ENCODE assay signal across 13 mouse cellular contexts in genomic region chr16:10599888-10600740, GRCm38 (mm10). TPM values are rescaled to one million over a fixed set of nuclear protein-coding genes. Genes with fewer than 3 reads are reported as not detected.
DNase-seq lines count a peak whose midpoint lies in the region; ATAC-seq and TF ChIP-seq lines count a peak whose summit lies in the region.
"Had no signal": no experiment of that assay in that cellular context is flagged by ENCODE, and none has a peak within 500 bp of the region (broad histone marks: within the 10 kb centered on the region; RNA-seq: fewer than 3 reads in every experiment).

No protein-coding gene starts in this region.

- DNase-seq in adrenal gland, postnatal 36 days: peak; percentile 25 to 33
- DNase-seq in adrenal gland, postnatal 25 days: no peak
- DNase-seq in NIH3T3 (ENCODE audit: low read depth): peak; percentile 66
- peak; percentile 18 for DNase-seq in forebrain, postnatal 0 days
- peak; percentile 61 for DNase-seq in midbrain, embryonic 14.5 days
- DNase-seq in layer of hippocampus, adult 11-12 months (ENCODE audit: low spot score): no peak
- no peak for DNase-seq in thymus, postnatal 36 days
- no peak for DNase-seq in cerebellum, postnatal 14 days
- DNase-seq: cerebellum, adult 2 months; kidney, postnatal 36 days had no signal

- no peak overlapping the region for H3K9ac ChIP-seq in forebrain, postnatal 0 days
- H3K9ac ChIP-seq in midbrain, embryonic 14.5 days (replicated peaks; ENCODE audit: low read length): no peak overlapping the region

- no peak overlapping the region for H3K4me2 ChIP-seq in forebrain, postnatal 0 days (ENCODE audit: low read depth)
- H3K4me2 ChIP-seq in midbrain, embryonic 14.5 days (ENCODE audit: low read length): no peak overlapping the region
- H3K4me2 ChIP-seq: liver, embryonic 11.5 days had no signal

- 67% methylated on average over 5 of the region's 5 CpGs for WGBS in forebrain, postnatal 0 days
- 55% methylated on average over 5 of the region's 5 CpGs for WGBS in midbrain, embryonic 14.5 days

- H3K27ac ChIP-seq in forebrain, postnatal 0 days (ENCODE audit: low read depth, low read length): peak overlapping the region; percentile 24; the same call in 1 of the 2 replicates
- peak overlapping the region; percentile 80 for H3K27ac ChIP-seq in midbrain, embryonic 14.5 days (replicated peaks; ENCODE audit: low read depth, low read length)

- no peak overlapping the region for H3K4me3 ChIP-seq in forebrain, postnatal 0 days (ENCODE audit: low read depth, low read length)
- H3K4me3 ChIP-seq in midbrain, embryonic 14.5 days (replicated peaks; ENCODE audit: low read depth, low read length): no peak overlapping the region

- no peaks in the 10 kb centered on the region for H3K27me3 ChIP-seq in forebrain, postnatal 0 days (ENCODE audit: insufficient read depth, low read length)
- no peaks in the 10 kb centered on the region for H3K27me3 ChIP-seq in midbrain, embryonic 14.5 days (ENCODE audit: control insufficient read depth, insufficient read depth, low read length)

- no peaks in the 10 kb centered on the region for H3K9me3 ChIP-seq in forebrain, postnatal 0 days (ENCODE audit: low read length)
- no peaks in the 10 kb centered on the region for H3K9me3 ChIP-seq in midbrain, embryonic 14.5 days (ENCODE audit: control insufficient read depth, low read length)

- H3K36me3 ChIP-seq in forebrain, postnatal 0 days (ENCODE audit: insufficient read depth): peaks cover 34% of the 10 kb centered on the region
- H3K36me3 ChIP-seq in midbrain, embryonic 14.5 days (ENCODE audit: control insufficient read depth, insufficient read depth, low read length): peaks cover 33% of the 10 kb centered on the region

- TF ChIP-seq CTCF in forebrain, postnatal 0 days (IDR thresholded peaks at IDR 0.05; ENCODE audit: low read depth): no peak

- H3K4me1 ChIP-seq in forebrain, postnatal 0 days (ENCODE audit: insufficient read depth): no peaks in the 10 kb centered on the region
- H3K4me1 ChIP-seq in midbrain, embryonic 14.5 days (ENCODE audit: control insufficient read depth, insufficient read depth, low read length): no peaks in the 10 kb centered on the region

- ATAC-seq in forebrain, postnatal 0 days: peak; percentile 90
- ATAC-seq in midbrain, embryonic 14.5 days (ENCODE audit: low FRiP score, low TSS enrichment): peak; percentile 58
- ATAC-seq: inflammation-experienced regulatory T-cells, adult 6 months; lung, postnatal 0 days had no signal

RNA-seq across cellular contexts. Expression of gene Clec16a, which starts 55.0 kb away (rescaled TPM):
- 10 to 100 TPM; 37.4 to 46.9 TPM for total RNA-seq in adrenal gland, postnatal 36 days (2021)
- 42.7 and 44.2 TPM in 2 replicates for total RNA-seq in adrenal gland, postnatal 25 days (2021)
- total RNA-seq in forebrain, postnatal 0 days (2014; rRNA removed): 43.5 and 52.3 TPM in 2 replicates
- 47.6 and 65.8 TPM in 2 replicates for polyA plus RNA-seq in forebrain, postnatal 0 days (2015; fragmentation: Nextera tagmentation; extraction: Ambion mirVana)
- 78.4 and 79.3 TPM in 2 replicates for polyA plus RNA-seq in midbrain, embryonic 14.5 days (2014; fragmentation: Nextera tagmentation; extraction: Ambion mirVana)

RNA-seq across cellular contexts. Expression of gene Dexi, which starts 57.3 kb away (rescaled TPM):
- total RNA-seq in adrenal gland, postnatal 36 days (2021): 10 to 100 TPM; 21.0 to 22.4 TPM
- 17.8 and 21.8 TPM in 2 replicates for total RNA-seq in adrenal gland, postnatal 25 days (2021)
- total RNA-seq in forebrain, postnatal 0 days (2014; rRNA removed): 23.9 and 24.6 TPM in 2 replicates
- polyA plus RNA-seq in forebrain, postnatal 0 days (2015; fragmentation: Nextera tagmentation; extraction: Ambion mirVana): 16.1 and 16.2 TPM in 2 replicates
- 21.8 and 25.3 TPM in 2 replicates for polyA plus RNA-seq in midbrain, embryonic 14.5 days (2014; fragmentation: Nextera tagmentation; extraction: Ambion mirVana)

Comparison
In these comparisons a context has a peak if more than half of its experiments do, and no peak if none do; other contexts are left out.
1. DNase-seq: peak in adrenal gland, postnatal 36 days (2 of 2), NIH3T3 (single experiment), forebrain, postnatal 0 days (single experiment) and midbrain, embryonic 14.5 days (single experiment); none in adrenal gland, postnatal 25 days (single experiment), layer of hippocampus, adult 11-12 months (single experiment), thymus, postnatal 36 days (0 of 2) and cerebellum, postnatal 14 days (0 of 2).